Mouse (Mus musculus) cortical plate, adult 2 months (tissue): Measurements from ENCODE around the gene Nlrc5.

Experiments used
- CTCF ChIP-seq: fragments of 200-500 bp; IDR thresholded peaks from 2 replicates; pipeline ENCODE4 v1.5.1; 2011; ENCODE audit warnings: mild to moderate bottlenecking, control low read depth, low read length; ENCODE audit not compliant: insufficient read depth; ENCODE audit errors: extremely low read depth
- POLR2A ChIP-seq: fragments of 200-500 bp; IDR thresholded peaks from 2 replicates; pipeline ENCODE4 v1.6.1; 2011; ENCODE audit warnings: mild to moderate bottlenecking, low read length, control low read depth; ENCODE audit not compliant: insufficient read depth; ENCODE audit errors: extremely low read depth

- no peak for TF ChIP-seq POLR2A
- TF ChIP-seq CTCF = no peak
Measured at GRCm38 (mm10) chr8:94543981-94544380, 109.8 kb downstream of the Nlrc5 start.
